Mouse (Mus musculus) small intestine, adult 2 months (tissue): Measurements from ENCODE around the gene Alx3.

Source experiments
- CTCF ChIP-seq: fragments of 200-500 bp; IDR thresholded peaks from 2 replicates; pipeline ENCODE4 v1.5.1; 2012; ENCODE audit warnings: low read depth, mild to moderate bottlenecking, control low read depth, inconsistent platforms, low read length, moderate library complexity, mixed read lengths; ENCODE audit not compliant: insufficient replicate concordance, insufficient read length; ENCODE audit errors: extremely low read depth
- POLR2A ChIP-seq: fragments of 200-500 bp; IDR thresholded peaks from 2 replicates; pipeline ENCODE4 v1.6.1; 2012; ENCODE audit warnings: low read depth, mild to moderate bottlenecking, control low read depth, inconsistent platforms, low read length, moderate library complexity

GRCm38 (mm10) chr3:107654861-107655260 lies 60.0 kb downstream of the Alx3 start:
- TF ChIP-seq POLR2A (no peak), CTCF (no peak)
